Mouse (Mus musculus) spleen, postnatal 4 days (tissue): ENCODE data around the gene Ovol3.

Source experiments
- DNase-seq, 2 experiments: peaks; one replicate each; pipeline ENCODE4 v3.0.0; 2022; ENCODE audit warnings: low spot score in 2 of 2

The Ovol3 gene

GRCm38 (mm10) chr7:30194101-30194831 lies 41.3 kb downstream of the Ovol3 start:
- peak; percentile 28 to 73 for DNase-seq

- peak; percentile 85 to 89 for DNase-seq
These were observed 41.9 kb downstream of the Ovol3 start for GRCm38 (mm10) chr7:30193581-30194100.

- DNase-seq, result no peak
These were observed 42.5 kb downstream of the Ovol3 start for GRCm38 (mm10) chr7:30193013-30193412.

- DNase-seq, result no peak
These were observed 43.4 kb downstream of the Ovol3 start for GRCm38 (mm10) chr7:30192088-30192487.

- DNase-seq, result no peak
These were observed 46.4 kb downstream of the Ovol3 start for GRCm38 (mm10) chr7:30189116-30189491.

DNA sequence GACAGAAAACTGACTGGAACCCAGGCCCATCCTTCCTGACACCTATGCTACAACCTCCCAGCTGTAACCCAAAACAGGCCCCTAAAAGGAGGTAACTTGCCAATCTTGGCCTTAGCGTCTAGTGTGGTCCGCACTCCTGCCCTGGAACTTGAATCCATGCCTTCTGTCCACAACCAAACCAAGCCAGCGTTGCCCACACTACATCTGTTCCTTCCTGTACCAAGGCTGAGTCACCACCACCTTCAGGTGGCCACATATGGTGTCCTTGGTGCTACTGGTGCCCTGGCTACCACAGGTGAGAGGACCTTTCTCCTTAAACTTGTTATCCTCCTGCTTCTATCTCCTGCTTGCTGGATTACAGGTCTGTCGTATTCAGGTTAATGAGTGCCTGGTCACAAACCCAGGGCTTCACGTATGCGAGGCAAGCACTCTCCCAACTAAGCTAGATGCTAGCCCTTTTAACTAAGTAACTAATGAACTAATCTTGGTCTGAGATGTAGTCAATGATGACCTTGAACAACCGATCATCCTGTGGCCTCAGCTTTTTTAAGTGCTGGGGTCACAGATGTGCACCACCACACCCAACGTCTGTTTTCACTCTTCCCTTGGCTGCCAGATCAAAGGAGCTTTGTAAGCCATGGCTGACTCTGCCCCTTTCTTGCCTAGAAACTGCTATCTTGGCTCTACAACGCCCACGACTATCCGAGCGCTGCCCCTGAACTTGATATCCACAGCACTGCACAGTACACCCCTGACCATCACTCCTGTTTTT lies 47.0 kb downstream of the Ovol3 start:
- DNase-seq, result no peak

GRCm38 (mm10) chr7:30184641-30185348 lies 50.7 kb downstream of the Ovol3 start:
- DNase-seq, result no peak

GRCm38 (mm10) chr7:30183879-30184289 lies 51.6 kb downstream of the Ovol3 start, which contains the start of gene Cox7a1:
TSS of gene Cox7a1 (plus strand) at chr7:30184144.
- peak; percentile 86 to 90 for DNase-seq
